Mouse (Mus musculus): ENCODE results near the gene Pfdn5.

DNA sequence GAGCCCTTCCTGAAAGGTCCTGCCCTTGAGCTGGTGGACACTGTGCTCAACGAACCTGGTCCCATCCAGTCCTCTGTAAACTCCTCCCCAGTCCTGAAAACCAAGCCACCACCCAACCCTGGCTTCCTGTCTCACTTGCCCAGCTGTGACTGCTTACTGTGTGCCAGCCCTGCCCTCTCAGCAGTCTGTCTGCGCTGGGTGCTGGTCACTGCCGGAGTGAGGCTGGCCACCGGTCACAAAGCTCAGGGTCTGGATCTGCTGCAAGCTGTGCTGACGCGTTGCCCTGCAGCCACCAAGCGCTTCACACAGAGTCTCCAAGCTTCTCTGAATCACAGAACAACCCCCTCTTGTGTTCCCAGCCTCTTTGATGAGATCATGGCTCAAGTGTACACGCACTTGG lies 10.6 kb upstream of the Pfdn5 start:
- TF ChIP-seq MAFK (IDR thresholded peaks at IDR 0.05; ENCODE audit: insufficient read depth, low read depth, low read length), result no peak
- no peak for TF ChIP-seq ZNF384 (IDR thresholded peaks at IDR 0.05; ENCODE audit: low read depth, low read length)
- no peak for TF ChIP-seq HCFC1 (IDR thresholded peaks at IDR 0.05; ENCODE audit: borderline replicate concordance, insufficient read depth, low read length)
- TF ChIP-seq CHD2 (IDR thresholded peaks at IDR 0.05; ENCODE audit: low read depth, low read length), result no peak
- TF ChIP-seq ZC3H11A (IDR thresholded peaks at IDR 0.05; ENCODE audit: borderline replicate concordance, low read depth, low read length), result no peak

Data from ES-E14 (cell line).